Mouse (Mus musculus): ENCODE measurements around the gene Creb3l2. TPM values are rescaled to one million over a fixed set of nuclear protein-coding genes. Genes with fewer than 3 reads are reported as not detected.

Gene Creb3l2
- polyA plus RNA-seq, 1 experiment from 2014 or later = 4.1 TPM

Other genes with a start within 250 kb of the Creb3l2 start
- 5.2 and 5.9 TPM in 2 replicates for gene Dgki, start 142.0 kb downstream of the Creb3l2 start, polyA plus RNA-seq (2015; fragmentation: Nextera tagmentation; extraction: Ambion mirVana)
- gene Akr1d1, start 88.0 kb upstream of the Creb3l2 start, polyA plus RNA-seq (2015; fragmentation: Nextera tagmentation; extraction: Ambion mirVana) = not detected in 2 replicates